In the genomic region with DNA sequence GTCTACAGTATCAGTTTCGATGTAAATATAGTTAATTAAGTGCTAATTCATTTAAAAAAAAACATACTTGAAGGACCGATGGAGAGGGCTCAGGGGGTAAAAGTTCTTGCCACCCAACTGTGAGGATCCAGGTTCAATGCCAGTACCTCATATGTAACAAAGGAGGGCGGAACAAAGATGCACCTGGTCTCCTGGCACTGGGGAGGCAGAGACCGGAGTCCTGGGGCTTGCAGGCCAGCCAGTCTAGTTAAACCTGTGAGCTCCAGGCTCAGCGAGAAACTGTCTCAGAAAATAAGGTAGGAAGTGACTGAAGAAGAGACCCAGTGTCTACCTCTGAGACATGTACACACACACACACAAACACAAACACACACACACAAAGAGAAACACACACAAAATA, we compare ENCODE assay signal across 7 mouse cellular contexts.
"Had no signal": no experiment of that assay in that cellular context is flagged by ENCODE, and none has a peak within 500 bp of the region (broad histone marks: within the 10 kb centered on the region; RNA-seq: fewer than 3 reads in every experiment).

No protein-coding gene starts in this region.

- DNase-seq: kidney, postnatal 10 days; kidney, postnatal 4 days; lung, adult 2 months; lung, postnatal 4 days; retina, postnatal 1 day; thymus, adult 18-20 months; thymus, postnatal 14 days had no signal
